Mouse (Mus musculus) kidney, postnatal 10 days (tissue): Measurements from ENCODE around the gene Slc5a8.
A peak's percentile ranks its signal among the peaks of the same experiment; 100 is the strongest.

ENCODE experiments used
- DNase-seq: peaks from one replicate; pipeline ENCODE4 v3.0.0; 2021; ENCODE audit warnings: mixed read lengths

Gene Slc5a8

GRCm38 (mm10) chr10:88885632-88886090, at the start of gene Slc5a8:
Slc5a8 (plus strand) TSS chr10:88885992.
- peak; percentile 68 for DNase-seq

DNA sequence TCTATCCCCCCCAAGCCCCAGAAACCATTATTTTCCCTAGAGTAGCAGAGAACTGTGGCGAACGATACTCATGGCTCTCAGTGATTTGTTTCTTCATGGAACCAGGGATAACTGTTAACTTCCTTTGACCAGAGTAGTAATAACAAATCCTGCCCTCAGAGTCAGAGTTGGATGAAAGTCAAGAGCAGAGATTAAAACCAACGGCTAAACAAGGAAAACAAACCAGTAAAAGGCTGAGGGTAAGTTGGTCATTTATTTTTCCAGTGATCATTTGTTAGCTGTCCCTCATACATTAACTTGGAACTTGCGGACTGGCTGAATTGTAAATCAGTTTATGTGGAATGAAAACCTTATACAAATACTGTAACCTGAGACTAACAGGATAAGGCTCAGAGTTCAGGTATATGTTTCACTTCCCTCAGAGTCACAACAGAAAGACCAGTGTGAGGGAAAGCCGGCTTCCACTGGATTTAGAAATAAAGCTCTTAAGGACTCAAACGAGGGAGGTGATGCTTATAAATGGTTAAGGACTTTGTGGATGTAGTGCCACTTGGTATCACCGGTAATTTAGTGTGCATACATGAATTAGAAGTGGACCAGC, 36.8 kb upstream of the Slc5a8 start:
- no peak for DNase-seq

GRCm38 (mm10) chr10:88849976-88850375, 35.8 kb upstream of the Slc5a8 start:
- no peak for DNase-seq

GRCm38 (mm10) chr10:88853326-88853725, 32.5 kb upstream of the Slc5a8 start:
- no peak for DNase-seq

DNA sequence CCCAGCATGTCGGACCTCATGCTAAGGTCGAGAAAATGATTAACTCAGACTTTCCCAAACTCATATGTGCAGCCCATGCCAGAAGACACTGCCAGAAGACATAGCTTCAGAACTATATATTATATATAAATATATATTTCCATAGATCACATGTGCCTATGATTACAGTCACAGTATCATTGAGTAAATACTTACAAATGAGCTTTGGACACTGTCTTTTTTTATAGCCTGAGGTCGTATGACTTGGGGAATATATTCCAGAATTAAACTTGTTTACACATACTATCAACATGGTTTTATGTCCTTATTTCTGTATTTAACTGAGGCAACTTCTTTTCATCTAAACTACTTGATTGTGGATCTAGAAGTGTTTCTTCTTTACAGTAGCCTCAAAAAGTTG, 24.9 kb upstream of the Slc5a8 start:
- DNase-seq, result no peak

- no peak for DNase-seq
Observed at GRCm38 (mm10) chr10:88861416-88861815, 24.4 kb upstream of the Slc5a8 start.

DNA sequence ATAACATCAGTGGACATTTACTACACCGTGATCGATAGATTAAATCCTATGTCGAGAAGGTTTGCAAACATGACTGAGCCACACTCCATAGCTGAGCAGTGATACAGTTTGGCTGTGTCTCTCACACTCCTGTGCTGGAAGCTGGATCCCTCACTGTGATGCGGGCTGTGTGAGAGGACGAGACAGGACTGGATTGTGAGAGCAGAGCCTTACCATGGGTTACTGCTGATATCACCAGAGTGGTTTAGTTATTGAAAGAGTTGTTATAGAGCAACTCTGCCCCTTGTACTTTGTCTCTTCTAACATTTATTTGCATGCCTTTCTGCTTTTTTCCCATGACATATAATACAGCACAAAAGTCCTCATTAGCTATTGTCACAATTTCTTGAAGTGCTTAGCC, 23.5 kb upstream of the Slc5a8 start:
- DNase-seq, result peak; percentile 19

GRCm38 (mm10) chr10:88866017-88866416, 19.8 kb upstream of the Slc5a8 start:
- no peak for DNase-seq

DNA sequence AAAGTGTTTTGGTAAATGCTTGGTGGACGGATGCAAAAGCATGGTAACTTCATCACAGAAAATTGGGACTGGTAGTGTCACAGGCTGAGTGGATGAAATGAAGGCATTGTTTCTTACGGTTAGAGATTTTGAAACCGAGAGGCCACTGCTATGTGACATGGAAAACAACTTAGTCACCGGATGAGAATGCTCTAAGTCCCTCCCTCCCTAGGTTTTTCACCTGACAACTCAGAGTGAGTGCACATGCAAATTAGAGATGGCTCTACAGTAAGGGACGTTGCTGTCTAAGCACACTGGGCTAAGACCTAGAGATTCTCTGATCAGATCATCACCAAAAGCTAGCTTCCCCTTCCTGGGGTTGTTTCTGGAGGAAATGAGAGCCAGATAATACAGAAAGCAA, 10.9 kb upstream of the Slc5a8 start:
- DNase-seq, result no peak

- DNase-seq, result no peak
Observed at GRCm38 (mm10) chr10:88877421-88877820, 8.4 kb upstream of the Slc5a8 start.

GRCm38 (mm10) chr10:88883721-88884120, 2.1 kb upstream of the Slc5a8 start:
- no peak for DNase-seq

DNA sequence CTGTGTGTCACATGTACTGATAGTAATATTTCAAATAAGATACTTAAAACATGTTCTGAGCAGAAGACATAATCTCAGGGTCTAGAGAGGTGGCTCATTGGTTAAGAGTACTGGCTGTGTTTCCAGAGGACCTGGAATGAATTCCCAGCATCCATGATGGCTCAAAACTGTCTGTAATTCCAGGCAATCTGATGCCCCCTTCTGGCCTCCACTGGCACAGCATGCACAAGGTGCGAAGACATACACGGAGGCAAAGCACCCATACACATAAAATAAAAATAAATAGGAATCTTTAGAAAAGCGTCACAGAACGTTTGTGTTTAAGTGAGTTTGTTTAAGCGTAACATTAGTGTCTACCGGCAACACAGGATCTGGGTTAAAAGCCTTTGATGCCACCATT, 956 bp upstream of the Slc5a8 start:
- no peak for DNase-seq

DNA sequence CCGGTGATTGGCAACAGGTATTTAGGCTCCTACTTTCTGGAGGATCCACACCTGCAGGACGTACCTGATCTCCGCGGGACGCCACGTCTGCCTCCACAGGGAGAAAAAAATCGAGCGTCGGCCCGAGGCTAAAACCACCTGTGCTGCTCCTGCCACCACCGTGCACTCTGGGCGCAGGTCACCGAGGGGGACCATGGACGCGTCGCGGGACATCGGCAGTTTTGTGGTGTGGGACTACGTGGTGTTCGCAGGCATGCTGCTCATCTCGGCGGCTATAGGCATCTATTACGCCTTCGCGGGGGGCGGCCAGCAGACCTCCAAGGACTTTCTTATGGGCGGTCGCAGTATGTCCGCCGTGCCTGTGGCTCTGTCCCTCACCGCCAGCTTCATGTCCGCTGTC, 322 bp downstream of the Slc5a8 start:
- no peak for DNase-seq

DNA sequence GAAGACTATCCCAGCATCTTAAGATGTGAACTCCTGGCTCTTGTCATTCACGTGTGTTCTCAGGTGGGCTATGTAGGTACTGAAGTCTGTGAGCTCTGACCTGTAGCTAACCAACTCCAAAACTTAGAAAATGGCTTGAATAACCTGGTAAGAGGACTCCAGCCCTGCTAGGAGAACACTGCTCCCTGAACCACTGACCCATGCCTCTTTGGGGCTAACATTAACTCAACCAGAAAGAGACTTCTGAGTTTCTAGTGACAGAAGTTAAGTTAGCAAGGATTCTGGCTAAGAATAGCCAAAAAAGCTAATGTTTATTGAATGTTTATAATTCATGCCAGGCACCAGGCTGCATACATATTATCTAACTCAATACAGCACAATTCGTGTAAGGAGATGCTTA, 2.6 kb downstream of the Slc5a8 start:
- DNase-seq, result no peak

DNA sequence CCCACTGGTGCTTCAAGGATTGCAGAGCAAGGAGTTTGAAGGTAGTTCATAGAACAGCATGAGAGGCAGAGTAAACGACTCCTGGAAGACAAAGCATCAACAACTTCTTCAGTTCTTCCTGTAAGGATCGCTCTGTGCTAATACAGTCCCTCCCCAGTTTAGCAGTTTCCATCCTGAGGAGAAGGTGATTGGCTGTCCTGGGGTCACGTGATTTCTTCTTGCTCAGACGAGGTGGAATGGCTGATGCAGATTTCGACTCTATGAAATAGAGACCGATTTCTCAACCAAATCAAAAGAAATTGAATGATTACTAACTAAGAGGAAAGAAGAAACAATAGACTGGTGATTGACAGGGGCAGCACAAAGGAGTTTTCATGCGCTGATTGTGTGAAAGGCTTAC, 5.6 kb downstream of the Slc5a8 start:
- no peak for DNase-seq

DNA sequence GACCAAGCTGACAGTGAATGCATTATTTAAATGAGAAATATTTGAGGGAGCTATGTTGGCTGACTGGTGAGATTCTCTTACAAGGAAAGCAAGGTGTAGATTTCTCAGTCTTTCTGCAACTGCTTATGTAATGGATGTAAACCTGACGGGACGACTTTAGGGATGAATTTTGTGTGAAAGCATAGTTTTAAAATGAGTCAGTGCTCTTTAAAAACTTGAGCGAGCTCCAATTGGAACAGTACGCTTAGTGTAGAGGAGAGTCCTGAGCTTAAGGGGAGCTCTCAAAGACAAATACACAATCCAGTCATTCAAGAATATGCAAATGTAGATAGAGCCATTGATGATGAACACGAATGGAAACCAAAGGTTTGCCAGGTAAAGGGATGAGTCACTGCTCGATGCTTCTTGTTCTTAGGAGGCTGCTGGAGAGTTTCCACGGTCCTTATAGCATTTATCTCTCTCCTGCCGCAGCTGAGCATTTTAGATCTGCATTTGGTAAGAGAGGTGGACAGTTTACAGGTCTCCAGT, 6.8 kb downstream of the Slc5a8 start:
- DNase-seq, result no peak

GRCm38 (mm10) chr10:88897032-88897431, 11.2 kb downstream of the Slc5a8 start:
- DNase-seq, result no peak

- no peak for DNase-seq
Observed at GRCm38 (mm10) chr10:88949649-88950296, 64.0 kb downstream of the Slc5a8 start.

DNA sequence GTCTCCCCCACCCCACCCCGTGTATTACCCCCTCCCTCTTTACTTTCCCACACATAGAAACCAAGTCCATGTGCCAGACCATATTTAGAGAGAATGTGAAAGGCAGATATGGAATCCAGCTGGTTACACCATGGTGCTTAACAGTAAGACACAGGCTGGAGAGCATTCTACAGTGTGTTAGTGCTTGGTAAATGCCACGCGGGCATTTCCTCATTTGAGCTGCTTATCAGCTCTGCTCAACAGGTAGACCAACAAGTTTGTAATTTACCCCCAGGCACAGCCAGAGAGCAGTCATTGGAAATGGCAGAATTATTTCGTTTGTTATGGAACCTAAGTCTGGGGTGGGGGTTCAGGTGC, 64.5 kb downstream of the Slc5a8 start:
- no peak for DNase-seq

GRCm38 (mm10) chr10:88960791-88961190, 75.0 kb downstream of the Slc5a8 start:
- DNase-seq, result no peak

- DNase-seq, result no peak
Observed at GRCm38 (mm10) chr10:88968586-88968985, 82.8 kb downstream of the Slc5a8 start.

- DNase-seq, result no peak
Observed at GRCm38 (mm10) chr10:88970951-88971725, 85.3 kb downstream of the Slc5a8 start.

DNA sequence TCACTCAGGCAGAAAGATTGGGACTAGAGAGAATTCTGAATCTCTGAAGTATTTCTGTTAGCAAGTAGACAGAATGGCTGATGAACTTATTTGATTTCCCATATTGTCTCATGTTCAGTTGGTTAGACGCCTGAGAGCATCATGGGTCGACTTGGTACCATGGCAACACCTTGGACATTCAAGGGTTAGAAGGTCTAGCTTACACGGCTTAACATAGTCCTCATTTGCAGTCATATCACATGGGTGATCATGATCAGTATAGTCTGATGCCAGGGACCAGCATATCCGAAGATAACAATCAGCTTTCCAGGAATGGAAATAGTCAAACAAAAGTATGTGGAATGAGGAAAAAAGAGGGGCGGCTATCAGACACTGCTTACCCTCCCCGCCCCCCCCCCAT, 93.1 kb downstream of the Slc5a8 start:
- no peak for DNase-seq
